Mouse (Mus musculus) layer of hippocampus, adult 11-12 months (tissue): ENCODE measurements around the gene Dzip1l.

ENCODE experiments used
- DNase-seq: peaks from one replicate; pipeline ENCODE4 v3.0.0; 2022; ENCODE audit warnings: low spot score

Dzip1l gene

DNA sequence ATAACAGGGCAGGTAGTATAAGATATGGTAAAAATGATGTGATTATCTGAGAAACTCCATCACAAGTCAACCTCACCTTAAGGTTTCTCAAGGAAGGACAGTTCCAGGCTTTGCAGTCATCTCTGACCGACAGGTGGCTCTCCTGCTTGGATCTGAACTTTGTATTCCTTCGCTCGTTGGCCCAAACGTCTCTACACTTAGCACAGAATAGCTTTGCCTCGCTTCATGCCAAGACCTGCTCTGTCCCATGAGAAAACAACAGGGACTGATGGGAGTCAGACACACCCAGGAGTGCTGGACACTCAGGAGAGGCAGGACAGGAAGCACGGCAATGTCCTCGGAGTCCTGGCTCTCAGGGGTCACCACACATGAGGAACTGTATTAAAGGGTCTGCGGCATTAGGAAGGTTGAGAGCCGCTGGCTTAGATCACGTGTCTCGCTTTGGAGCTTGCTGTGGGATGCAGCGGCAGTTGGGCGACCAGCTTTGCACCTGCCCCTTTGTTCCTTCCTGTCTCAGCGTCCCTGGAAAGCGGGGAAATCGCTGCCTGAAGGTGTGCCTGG is 32.4 kb downstream of the Dzip1l start:
- DNase-seq = no peak

GRCm38 (mm10) chr9:99662406-99662805 is 33.1 kb downstream of the Dzip1l start:
- DNase-seq = peak; percentile 78

- no peak for DNase-seq
These were observed 33.6 kb downstream of the Dzip1l start for GRCm38 (mm10) chr9:99662887-99663286.

GRCm38 (mm10) chr9:99667596-99667995 is 38.3 kb downstream of the Dzip1l start:
- DNase-seq = no peak

GRCm38 (mm10) chr9:99671603-99672002 is 42.3 kb downstream of the Dzip1l start:
- no peak for DNase-seq

DNA sequence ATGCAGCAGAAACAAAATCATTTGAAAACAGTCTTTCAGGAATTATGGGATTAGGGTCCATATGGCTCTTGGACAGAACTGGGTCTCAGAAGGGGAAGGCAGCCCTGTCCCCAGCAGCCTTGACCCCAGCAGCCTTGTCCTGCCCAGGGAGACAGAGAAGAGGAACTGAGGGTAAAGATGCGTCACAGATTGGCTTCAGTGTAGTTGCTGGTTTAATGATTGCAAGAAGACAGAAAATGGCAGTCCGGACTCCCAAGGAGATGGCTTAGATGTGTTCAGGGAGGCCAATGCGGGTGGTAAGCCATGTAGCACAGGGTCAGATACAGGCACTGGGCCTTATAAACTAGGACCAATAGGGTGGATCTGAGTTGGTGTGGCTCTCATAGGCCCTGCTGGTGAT is 46.4 kb downstream of the Dzip1l start:
- DNase-seq = no peak

- no peak for DNase-seq
These were observed 52.8 kb downstream of the Dzip1l start for GRCm38 (mm10) chr9:99681980-99682570.

DNA sequence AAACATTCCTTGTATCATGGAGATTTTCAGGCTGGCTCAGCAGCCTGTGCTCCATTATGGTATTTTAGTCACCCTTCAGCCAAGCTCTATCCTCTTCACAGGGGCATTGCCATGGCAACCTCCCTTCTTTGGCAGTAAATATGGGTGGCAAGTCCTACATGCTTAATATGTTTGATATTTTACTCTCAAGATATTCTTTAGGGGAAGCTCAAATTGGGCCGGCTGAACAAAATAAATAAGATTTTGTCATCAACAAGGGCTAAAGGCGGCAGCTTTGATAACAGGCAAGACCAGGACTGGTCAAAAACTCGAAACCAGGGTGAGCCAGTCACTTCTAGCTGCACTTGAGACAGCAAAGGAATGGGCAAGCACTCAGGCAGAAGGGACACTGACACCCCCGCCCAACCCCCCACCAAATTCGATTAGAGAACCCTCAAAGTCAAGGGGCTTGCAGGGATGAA is 55.8 kb downstream of the Dzip1l start:
- DNase-seq = no peak

- no peak for DNase-seq
These were observed 56.4 kb downstream of the Dzip1l start for GRCm38 (mm10) chr9:99685536-99686231.

- no peak for DNase-seq
These were observed 60.5 kb downstream of the Dzip1l start for GRCm38 (mm10) chr9:99689796-99690195.

GRCm38 (mm10) chr9:99690386-99690785 is 61.1 kb downstream of the Dzip1l start:
- no peak for DNase-seq

DNA sequence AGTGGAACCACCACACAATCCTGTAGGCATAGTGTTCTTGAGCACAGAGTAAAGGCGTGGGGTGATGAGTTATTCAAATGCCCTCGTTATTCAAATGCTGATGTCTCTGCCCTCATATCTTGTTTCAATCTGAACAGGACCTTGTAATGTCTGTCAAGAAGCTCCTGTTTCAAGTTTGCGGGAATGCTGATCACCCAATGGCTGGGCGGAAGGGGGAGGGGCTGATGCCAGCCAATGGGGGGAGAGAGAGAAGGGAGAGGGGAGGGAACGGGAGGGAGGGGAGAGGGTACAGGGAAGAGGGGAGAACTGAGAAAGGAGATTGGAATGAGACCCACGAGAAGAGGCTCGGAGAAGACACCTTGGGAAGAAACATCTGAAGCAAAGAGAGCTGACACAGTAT is 65.7 kb downstream of the Dzip1l start:
- no peak for DNase-seq

- no peak for DNase-seq
These were observed 70.6 kb downstream of the Dzip1l start for GRCm38 (mm10) chr9:99699752-99700389.

- no peak for DNase-seq
These were observed 71.9 kb downstream of the Dzip1l start for GRCm38 (mm10) chr9:99701187-99701586.

DNA sequence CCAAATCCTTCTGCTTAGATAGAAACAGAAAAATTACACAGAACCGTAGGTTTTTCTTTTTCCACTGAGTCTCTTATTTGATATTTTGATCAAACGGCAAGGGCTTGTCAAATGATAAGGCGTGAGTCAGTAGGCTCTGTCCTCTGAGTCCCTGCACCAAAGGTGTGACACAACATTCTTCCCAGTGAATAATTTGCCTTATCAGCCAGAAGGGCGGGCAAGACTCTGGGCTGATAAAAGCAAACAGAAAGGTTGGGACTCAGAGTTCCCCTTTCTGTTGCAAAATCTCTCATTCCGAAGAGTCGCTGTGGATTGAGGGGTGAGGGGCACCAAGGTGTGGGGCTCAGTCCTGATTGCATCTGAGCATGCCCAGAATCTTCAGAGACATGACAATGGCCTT is 72.9 kb downstream of the Dzip1l start:
- no peak for DNase-seq

- DNase-seq = no peak
These were observed 74.4 kb downstream of the Dzip1l start for GRCm38 (mm10) chr9:99703711-99704110.

DNA sequence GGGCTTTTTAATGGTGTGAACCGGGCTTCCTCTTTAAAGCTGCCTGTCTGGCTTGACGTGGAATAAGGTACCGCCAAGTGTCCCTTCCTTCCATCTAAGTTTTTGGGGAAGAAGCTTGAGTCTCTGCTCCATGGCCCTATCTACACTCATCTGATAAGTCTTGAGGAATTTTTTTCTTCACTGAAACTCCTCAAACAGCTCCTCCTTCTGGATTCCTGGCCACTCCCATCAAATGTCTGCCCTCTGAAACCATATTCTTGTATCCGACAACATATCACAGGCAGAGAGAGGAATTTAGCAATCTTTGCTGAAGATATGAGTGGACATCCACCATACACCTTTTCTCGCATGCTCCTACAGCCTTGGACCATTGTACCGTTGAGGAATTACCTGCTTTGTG is 77.0 kb downstream of the Dzip1l start:
- DNase-seq = no peak

GRCm38 (mm10) chr9:99707425-99708126 is 78.3 kb downstream of the Dzip1l start:
- no peak for DNase-seq

DNA sequence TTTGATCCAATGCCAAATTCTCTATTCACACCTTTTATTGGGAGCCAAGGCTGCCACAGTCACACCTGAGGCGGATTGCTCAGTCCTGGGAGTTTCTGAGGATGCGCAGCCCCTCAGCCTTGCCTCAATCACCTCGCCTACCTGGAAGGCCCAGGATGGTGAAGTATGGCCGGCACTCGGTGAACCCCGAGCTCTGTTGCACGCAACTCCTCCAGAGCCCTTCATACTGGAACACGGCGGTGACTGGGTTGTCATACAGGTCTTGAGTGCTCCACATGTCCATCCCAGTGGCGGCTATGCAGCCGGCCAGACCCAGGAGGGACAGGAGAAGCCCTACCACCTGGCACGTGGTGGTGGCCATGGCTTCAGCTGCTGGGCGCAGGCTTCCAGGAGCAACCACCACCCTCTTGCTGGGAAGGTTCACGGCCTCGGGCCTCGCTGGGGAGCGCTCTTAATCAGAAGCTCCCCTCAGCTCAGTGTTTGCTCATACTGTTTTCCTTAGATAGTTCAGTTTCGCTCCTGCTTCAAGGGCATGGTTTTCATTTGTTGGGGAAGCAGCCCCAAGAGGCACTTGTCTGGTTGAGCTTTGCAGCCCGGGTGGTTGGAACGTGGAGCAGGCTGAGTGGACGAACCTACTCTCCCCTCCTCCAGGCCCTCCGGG is 80.4 kb downstream of the Dzip1l start:
- no peak for DNase-seq

- DNase-seq = no peak
These were observed 81.0 kb downstream of the Dzip1l start for GRCm38 (mm10) chr9:99710297-99710696.

- no peak for DNase-seq
These were observed 87.8 kb downstream of the Dzip1l start, which contains the start of gene Cldn18 for GRCm38 (mm10) chr9:99717134-99717533. Cldn18 (minus strand) TSS chr9:99717267.
